Mouse (Mus musculus) left cerebral cortex, postnatal 36 days (tissue): ENCODE results near the gene Cnot6l. TPM values are rescaled to one million over a fixed set of nuclear protein-coding genes. Genes with fewer than 3 reads are reported as not detected.

ENCODE experiments used
- DNase-seq, 2 experiments: peaks; one replicate each; pipeline ENCODE4 v3.0.0; 2021 to 2022; ENCODE audit warnings: low spot score in 2 of 2, mixed read lengths in 1 of 2
- intact Hi-C: fragments of 180-260 bp; cut with DNase I; formaldehyde crosslinking; loops from one replicate; pipeline ENCODE4 v1.15.1; 2025
- total RNA-seq, 2 experiments: library from RNA; stranded (reverse); gene quantifications; 2 replicates each; pipeline ENCODE4 v1.2.3; 2021

Gene Cnot6l
- total RNA-seq, 2 experiments from 2014 or later, result 59.9 to 86.1 TPM

DNA sequence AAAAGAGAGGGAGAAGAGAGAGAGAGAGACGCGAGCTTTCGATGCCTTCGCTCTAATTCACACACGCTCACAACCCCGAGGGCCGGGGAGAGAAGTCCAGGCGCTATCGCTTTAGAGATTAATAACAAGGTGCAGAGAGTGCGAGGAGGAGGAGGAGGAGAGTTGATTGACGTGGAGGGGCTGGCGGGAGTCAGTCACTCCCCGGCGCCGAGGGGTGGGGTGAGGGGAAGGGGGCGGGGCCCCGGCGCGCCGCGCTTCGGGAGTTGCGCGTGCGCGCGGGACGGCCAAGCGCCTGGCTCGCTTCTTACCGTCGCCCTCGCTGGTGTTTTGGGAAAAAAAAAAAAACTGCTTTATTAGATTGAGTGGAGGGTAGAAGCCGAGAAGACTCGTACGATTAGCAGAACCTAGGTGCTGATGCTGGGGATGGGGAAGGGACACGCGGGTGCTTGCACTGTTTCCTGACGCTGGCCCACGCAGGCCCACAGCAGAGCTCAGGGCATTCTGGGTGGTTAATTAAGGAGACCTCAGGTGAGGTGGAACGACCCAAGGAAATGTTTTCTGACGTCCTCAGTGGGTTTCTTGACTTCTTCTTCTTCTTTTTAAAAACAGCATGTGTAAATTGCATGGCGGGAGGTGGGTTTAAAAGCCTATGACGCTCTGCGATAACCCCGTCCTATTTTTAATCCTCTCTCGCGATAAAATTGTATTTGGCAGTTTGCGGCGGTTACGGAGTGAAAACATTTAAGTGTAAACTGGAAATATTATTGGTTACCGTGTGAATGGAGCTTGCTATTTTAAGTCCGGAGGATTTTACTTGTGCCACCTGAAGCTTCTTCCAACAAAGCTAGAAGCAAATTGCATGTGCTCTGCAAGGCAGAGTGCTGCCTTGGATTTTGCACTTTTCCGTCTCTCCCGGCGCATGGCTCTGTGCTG lies 1.3 kb downstream of the Cnot6l start:
- peak; percentile 74 to 78 for DNase-seq
- intact Hi-C loops, result loop anchor here (2.0 kb wide), 1 partner anchor 48 kb away; no protein-coding TSS in a partner anchor

DNA sequence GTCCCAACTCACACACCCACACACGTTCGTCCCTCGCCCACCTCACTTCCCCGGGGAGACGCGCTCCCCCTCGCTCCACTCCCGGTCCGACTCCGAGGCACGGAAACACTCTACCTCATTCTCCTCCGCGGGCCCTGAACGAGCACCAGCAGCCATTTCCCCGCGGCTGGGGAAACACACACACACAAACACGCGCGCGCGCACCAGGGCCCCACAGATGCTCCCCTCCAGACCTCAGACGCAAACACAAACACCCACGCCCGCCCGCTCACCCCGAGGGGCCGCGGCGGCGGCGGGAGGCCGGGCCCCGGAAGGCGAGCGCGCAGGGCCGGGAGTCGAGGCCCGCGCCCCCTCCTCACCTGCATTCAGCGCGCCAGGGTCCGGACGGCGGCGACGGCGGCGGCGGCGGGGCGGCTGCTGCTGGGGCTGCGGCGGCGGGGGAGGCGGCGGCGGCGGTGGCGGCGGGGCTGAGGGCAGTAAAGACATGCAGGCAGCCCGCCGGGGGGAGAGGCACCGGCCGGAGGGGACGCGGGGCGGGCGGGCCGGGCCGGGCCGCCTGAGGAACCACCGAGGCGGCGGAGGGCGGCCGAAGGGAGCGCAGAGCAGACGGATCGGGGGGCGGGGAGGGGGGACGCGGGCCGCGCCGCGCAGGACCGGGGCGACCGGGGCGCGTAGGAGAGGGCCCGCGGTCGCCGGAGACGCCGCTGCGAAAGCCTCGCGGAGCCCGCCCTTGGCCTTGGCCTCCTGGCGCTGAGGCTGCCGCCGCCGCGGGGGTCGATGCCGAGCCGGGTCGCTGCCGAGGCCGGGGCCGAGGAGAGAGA lies 2.2 kb downstream of the Cnot6l start:
- intact Hi-C loops, result loop anchor here (2.0 kb wide), 1 partner anchor 49 kb away; no protein-coding TSS in a partner anchor

DNA sequence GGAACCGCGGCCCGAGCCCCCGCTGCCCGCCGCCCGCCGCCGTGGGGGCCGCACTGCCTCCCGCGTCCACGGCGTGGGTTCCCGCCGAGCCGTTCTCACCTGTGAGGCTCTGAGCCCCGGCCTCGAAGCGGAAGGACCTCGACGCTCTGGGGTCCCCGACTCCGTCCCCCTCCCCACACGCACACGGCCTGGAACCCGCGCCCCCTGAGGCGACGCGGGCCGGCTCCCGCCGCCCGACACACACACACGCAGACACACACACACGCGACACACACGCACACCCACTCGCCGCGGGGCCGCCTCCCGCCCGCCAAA lies 2.8 kb downstream of the Cnot6l start:
- intact Hi-C loops, result no loop called here
- no peak for DNase-seq

More for the DNA sequence above, 2.2 kb downstream of the Cnot6l start:
- peak; percentile 74 to 75 for DNase-seq

DNA sequence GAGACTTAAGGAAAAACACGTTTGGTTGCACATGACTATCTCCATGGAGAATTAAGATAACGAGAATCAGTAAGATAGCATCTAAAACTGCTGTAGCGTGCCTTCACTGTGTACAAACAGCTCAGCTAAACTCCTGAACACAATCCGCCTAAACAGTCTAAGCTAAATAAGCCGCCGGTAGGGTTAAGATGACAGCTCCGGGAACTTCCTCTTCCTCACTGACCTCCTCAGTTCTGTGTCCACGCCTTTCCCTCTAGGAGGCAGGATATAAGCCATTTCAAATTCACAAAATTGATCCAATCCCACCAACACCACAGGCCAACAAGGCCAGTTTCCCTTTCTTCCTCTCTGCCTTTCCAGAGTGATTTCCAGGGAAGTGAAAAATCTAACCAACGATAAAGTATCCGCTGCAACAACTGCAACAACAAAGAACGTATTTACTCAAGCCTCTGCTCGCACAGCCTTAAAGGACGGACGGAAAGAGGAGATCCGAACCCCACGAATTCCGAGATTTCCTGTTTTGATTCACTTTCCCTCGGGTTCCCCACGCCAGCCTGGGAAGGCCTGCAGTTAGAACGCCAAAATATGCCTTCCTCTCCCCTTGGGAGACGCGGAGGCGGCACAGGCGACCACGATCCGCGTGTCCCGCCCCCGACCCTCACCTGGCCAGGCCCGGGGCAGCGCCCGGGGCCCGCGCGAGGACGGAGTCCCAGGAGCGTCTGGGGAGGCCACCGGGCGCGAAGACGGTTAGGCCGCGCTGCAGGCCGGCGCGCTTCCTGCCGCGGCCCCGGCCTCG lies 3.3 kb downstream of the Cnot6l start:
- intact Hi-C loops, result no loop called here
- DNase-seq, result peak; percentile 33 to 43

DNA sequence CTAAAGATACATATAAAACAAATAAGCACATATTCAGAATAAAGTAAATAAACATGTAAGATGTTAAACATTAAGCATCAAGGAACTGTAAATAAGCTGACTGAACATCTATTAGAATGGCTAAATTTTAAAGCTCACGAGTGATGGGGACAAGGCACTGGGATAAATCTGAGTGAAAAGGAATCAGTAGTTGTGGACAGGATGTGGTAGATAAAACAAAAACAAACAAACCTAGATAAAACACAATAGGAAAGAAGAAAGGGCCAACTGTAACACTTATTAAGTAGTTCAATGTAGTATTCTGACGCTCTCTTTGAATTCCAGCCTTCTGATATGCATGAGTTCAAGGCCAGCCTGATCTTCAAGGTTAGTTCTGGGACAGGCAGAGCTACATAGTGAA lies 21.6 kb downstream of the Cnot6l start:
- intact Hi-C loops, result no loop called here

GRCm38 (mm10) chr5:96130683-96131082 lies 33.3 kb downstream of the Cnot6l start:
- intact Hi-C loops, result no loop called here
- no peak for DNase-seq

More for the DNA sequence above, 21.6 kb downstream of the Cnot6l start:
- DNase-seq, result no peak

DNA sequence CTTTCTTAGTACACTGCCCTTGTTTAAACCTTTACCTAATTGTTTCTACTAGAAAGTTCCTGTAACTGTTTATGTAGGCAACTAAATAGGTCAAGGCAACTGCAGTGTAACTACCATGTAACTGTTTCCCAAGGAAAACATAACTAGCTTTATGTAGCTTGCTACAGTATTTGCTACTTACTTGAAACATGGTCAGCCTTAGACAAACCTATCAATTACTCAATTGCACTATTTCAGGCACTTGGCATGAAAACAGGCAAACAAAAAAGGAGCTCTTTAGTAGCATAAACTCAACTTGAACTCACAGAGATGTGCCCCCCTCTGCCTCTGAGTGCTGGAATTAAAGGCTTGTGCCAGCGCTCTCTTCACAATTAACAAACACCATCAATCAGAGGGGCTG lies 37.1 kb downstream of the Cnot6l start:
- no peak for DNase-seq
- intact Hi-C loops, result no loop called here

DNA sequence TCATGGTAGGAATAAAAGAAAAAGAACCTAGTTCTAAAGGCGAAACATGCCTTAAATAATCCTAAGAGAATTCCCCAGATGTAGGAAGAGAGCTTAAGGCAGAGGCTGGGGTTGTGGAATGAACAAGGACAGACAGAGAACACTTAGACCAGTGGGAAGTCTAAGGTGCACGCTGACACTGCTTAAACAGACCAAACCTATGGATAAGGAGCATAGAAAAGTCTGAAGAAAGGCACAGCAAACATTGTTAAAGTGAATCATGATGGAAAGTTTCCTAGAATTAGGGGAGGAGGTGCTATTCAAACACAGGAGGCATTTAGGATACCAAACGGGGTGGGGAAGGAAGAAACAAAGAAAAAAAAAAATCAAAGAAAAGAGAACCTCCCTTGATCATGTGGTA lies 49.0 kb downstream of the Cnot6l start:
- intact Hi-C loops, result no loop called here
- DNase-seq, result no peak

DNA sequence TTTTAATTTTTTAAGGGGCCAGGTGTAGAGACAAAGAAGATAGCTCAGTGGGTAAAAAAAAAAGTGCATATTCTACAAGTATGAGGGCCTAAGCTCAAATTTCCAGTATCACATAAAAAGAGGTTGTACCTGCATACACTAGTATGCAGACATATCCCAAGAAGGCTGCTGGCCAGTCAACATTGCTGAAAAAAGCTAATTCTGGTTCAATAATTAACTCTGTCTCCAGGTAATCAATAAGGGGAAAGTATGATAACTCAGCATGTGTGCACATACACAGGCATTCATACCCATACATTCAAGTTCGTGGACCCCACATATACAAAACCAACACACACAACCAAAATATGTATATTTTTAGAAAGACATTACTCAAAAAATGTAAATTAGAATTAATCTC lies 59.3 kb downstream of the Cnot6l start:
- no peak for DNase-seq
- intact Hi-C loops, result no loop called here

DNA sequence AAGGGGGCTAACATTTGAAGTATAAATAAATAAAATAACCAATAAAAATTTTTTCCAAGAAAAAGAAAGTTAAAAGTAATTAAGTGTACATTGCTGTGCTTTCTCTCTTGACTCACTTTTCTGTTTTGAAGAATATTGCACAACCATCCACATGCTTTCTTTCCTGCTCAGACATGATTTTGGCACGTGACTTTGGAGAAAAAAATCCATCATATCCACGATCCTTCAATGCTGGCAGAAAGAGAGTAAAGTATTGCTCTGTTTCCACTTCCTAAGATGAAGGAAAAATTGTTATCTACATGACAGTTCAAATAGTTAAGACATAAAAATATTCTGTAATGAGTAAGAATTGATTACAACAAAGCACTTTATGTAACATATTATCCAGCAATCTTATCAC lies 72.5 kb downstream of the Cnot6l start:
- DNase-seq, result no peak
- intact Hi-C loops, result no loop called here

DNA sequence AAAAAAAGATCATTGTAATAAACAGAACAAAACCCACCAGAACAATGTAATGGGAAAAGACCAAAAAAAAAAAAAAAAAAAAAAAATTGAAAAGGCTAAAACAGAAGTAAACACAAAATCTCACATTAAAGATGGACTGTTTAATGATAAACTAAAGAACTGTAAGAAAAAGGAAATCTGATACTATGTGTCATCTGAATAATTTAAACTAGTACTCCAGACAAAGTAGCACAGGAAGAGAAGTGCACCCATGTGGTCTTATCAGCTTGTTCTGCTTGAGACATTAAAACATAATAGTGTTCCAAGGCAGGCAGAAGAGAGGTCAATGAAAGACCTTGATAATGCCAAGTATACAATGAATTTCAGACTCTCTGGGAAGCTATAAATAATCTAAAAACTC lies 78.6 kb downstream of the Cnot6l start:
- intact Hi-C loops, result no loop called here
- no peak for DNase-seq

DNA sequence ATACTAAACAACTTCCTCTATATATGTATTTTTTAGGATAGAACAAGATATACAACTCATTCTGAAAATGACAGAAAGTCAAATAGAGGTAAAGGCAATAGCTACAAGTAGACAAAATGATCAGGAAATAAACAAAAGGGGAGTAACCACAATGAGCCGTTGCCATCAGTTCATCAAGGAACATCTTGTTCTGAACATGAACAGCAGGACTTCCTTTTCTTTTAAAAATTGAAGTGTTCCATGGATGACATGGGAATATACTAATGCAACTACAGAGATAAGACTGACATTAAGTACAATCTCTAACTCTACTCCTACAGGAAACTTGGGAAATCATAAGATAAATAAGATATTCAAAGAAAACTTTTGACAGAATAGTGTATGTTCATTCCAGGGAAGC lies 84.9 kb downstream of the Cnot6l start:
- intact Hi-C loops, result no loop called here
- no peak for DNase-seq

- no peak for DNase-seq
- intact Hi-C loops, result no loop called here
Measured at GRCm38 (mm10) chr5:96065591-96065990, 98.4 kb downstream of the Cnot6l start.

GRCm38 (mm10) chr5:96042492-96042891 lies 121.5 kb downstream of the Cnot6l start:
- intact Hi-C loops, result no loop called here
- DNase-seq, result no peak

DNA sequence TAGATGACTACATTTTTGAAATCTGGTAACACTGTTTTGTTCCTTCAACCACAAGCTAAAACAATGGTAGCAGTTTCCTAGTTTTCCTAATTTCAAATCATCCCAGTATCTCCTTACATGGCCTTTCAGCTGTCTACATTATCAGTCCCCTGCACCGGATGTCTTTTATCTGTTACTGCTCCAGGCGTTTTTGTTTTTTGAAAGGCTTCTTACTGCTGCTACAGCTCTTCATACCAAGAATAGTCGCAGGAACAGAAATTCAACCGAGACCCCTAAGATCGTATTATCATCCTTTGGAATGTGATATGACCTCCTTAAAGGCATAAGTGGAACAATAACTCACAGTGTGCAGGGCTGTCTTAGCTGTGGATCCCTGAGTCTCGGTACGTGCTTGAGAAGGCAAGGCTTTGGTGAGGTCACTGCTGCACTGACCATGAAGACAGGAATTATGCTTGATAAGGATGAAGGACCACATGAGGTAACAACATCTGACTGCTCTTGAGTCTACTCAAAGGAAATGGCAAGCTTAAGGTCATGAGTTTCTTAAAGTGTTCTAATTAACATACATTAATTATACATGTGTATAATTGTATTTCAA lies 122.4 kb downstream of the Cnot6l start:
- intact Hi-C loops, result no loop called here
- DNase-seq, result no peak

GRCm38 (mm10) chr5:96039188-96039840 lies 124.7 kb downstream of the Cnot6l start:
- DNase-seq, result no peak
- intact Hi-C loops, result loop anchor here (10.0 kb wide), 1 partner anchor 155 kb away; no protein-coding TSS in a partner anchor

- intact Hi-C loops, result loop anchor here (10.0 kb wide), 1 partner anchor 153 kb away; no protein-coding TSS in a partner anchor
- DNase-seq, result no peak
Measured at GRCm38 (mm10) chr5:96037684-96038121, 126.3 kb downstream of the Cnot6l start.

GRCm38 (mm10) chr5:96036125-96036672 lies 127.8 kb downstream of the Cnot6l start:
- intact Hi-C loops, result loop anchor here (10.0 kb wide), 1 partner anchor 151 kb away; no protein-coding TSS in a partner anchor
- DNase-seq, result no peak
